Mouse (Mus musculus) right cerebral cortex, adult 2 months (tissue): ENCODE data around the gene Gpat2.
A peak's percentile ranks its signal among the peaks of the same experiment; 100 is the strongest.

ENCODE experiments used
- DNase-seq, 2 experiments: peaks; one replicate each; pipeline ENCODE4 v3.0.0; 2021 to 2022; ENCODE audit warnings: low spot score in 2 of 2

Gpat2 gene

GRCm38 (mm10) chr2:127424977-127425376 lies at the start of gene Gpat2:
Gene Gpat2, plus strand, starts transcription at chr2:127425199.
- DNase-seq, result no peak

GRCm38 (mm10) chr2:127375759-127376341 lies 49.1 kb upstream of the Gpat2 start:
- no peak for DNase-seq

- no peak for DNase-seq
Measured at GRCm38 (mm10) chr2:127376423-127377051, 48.5 kb upstream of the Gpat2 start.

- no peak for DNase-seq
Measured at GRCm38 (mm10) chr2:127377942-127378610, 46.9 kb upstream of the Gpat2 start.

GRCm38 (mm10) chr2:127378611-127378990 lies 46.4 kb upstream of the Gpat2 start:
- DNase-seq, result no peak

- DNase-seq, result no peak
Measured at GRCm38 (mm10) chr2:127379250-127379649, 45.7 kb upstream of the Gpat2 start.

- no peak for DNase-seq
Measured at GRCm38 (mm10) chr2:127383881-127384280, 41.1 kb upstream of the Gpat2 start.

GRCm38 (mm10) chr2:127387521-127387920 lies 37.5 kb upstream of the Gpat2 start:
- no peak for DNase-seq

- DNase-seq, result no peak
Measured at GRCm38 (mm10) chr2:127390352-127390751, 34.6 kb upstream of the Gpat2 start.

- no peak for DNase-seq
Measured at GRCm38 (mm10) chr2:127390846-127391245, 34.2 kb upstream of the Gpat2 start.

GRCm38 (mm10) chr2:127391323-127391722 lies 33.7 kb upstream of the Gpat2 start:
- DNase-seq, result no peak

GRCm38 (mm10) chr2:127394606-127395161 lies 30.3 kb upstream of the Gpat2 start:
- DNase-seq, result no peak

GRCm38 (mm10) chr2:127398738-127399137 lies 26.3 kb upstream of the Gpat2 start:
- DNase-seq, result no peak

- no peak for DNase-seq
Measured at GRCm38 (mm10) chr2:127411126-127411525, 13.9 kb upstream of the Gpat2 start.

GRCm38 (mm10) chr2:127415806-127416205 lies 9.2 kb upstream of the Gpat2 start:
- no peak for DNase-seq

- DNase-seq, result no peak
Measured at GRCm38 (mm10) chr2:127416706-127417105, 8.3 kb upstream of the Gpat2 start.

GRCm38 (mm10) chr2:127418266-127418970 lies 6.6 kb upstream of the Gpat2 start:
- DNase-seq, result no peak

- peak; percentile 60 to 76 for DNase-seq
Measured at GRCm38 (mm10) chr2:127430238-127430637, 5.2 kb downstream of the Gpat2 start.

- no peak for DNase-seq
Measured at GRCm38 (mm10) chr2:127433487-127434295, 8.7 kb downstream of the Gpat2 start.

- no peak for DNase-seq
Measured at GRCm38 (mm10) chr2:127435135-127435534, 10.1 kb downstream of the Gpat2 start.

GRCm38 (mm10) chr2:127435554-127435953 lies 10.6 kb downstream of the Gpat2 start:
- no peak for DNase-seq
